Mouse (Mus musculus): Measurements from ENCODE around the gene Junb. TPM values are rescaled to one million over a fixed set of nuclear protein-coding genes. Genes with fewer than 3 reads are reported as not detected.

Junb gene
- total and polyA plus RNA-seq, 3 experiments: 41.6 to 72.7 TPM; not detected in 1

DNA sequence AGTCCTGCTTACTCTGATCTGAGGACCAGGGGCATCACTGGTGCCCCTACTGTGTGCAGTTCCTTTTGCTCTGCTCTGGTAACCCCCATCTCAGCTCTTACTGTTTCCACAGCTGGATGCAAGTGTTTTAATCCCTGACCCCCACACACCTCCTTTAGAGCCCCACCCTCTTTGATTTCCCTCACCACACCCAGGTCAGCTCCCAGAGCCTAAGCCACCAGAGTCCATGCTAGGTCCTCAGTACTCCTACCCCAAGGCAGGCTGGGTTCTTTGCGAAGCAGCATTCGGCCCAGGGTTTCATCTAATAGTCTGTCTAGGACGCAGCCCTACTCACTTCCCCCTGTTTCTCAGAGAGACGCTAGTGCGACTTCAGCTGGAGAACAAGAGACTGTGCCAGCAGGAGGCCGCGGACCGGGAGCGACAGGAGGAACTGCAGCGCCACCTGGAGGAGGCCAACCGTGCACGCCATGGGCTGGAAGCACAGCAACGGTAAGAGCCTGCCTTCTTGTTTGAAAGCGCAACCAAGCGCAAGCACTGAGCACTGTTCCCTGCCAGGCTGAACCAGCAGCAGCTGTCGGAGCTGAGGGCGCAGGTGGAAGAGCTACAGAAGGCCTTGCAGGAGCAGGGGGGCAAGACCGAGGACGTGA lies 19.3 kb upstream of the Junb start (continued):
- TF ChIP-seq GABPA (IDR thresholded peaks at IDR 0.05; ENCODE audit: low read depth, low read length) (no peak), ZMIZ1 (IDR thresholded peaks at IDR 0.05; ENCODE audit: low read depth, low read length) (0 out of 2 replicates have a peak, but pooled peaks have one; percentile 47), ELF1 (IDR thresholded peaks at IDR 0.05; ENCODE audit: low read depth, low read length) (peak; percentile 65; the same call in 1 of the 2 replicates)

DNA sequence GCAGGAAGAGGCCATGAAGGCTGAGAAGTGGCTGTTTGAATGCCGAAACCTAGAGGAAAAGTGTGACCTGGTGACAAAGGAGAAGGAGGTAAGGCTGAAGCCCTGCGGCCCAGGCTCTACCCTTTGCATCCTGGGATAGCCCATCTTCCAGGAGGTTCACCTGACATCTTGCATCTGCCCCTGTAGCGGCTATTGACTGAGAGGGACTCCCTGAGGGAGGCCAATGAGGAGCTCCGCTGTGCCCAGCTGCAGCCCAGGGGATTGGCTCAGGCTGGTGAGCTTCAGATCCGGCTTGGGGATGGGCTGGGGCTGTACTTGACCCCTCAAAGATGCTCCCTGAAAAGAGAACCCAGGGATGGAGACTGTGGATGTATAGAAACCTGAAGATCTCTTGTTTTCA lies 18.5 kb upstream of the Junb start:
- Histone ChIP-seq H3K27me3 (ENCODE audit: control insufficient read depth in 1 of 2, insufficient read depth in 2 of 2, low read length in 2 of 2) (no peaks in the 10 kb centered on the region), H3K36me3 (ENCODE audit: control insufficient read depth in 1 of 2, insufficient read depth in 2 of 2, low read length in 2 of 2) (no peaks in the 10 kb centered on the region), H3K4me3 (ENCODE audit: control insufficient read depth in 1 of 2, insufficient read depth in 1 of 2, low read depth in 2 of 2, low read length in 2 of 2) (no peak overlapping the region), H3K79me2 (ENCODE audit: control insufficient read depth, insufficient read depth, low read length, poor library complexity) (no peaks in the 10 kb centered on the region), H3K9ac (ENCODE audit: control insufficient read depth, low read depth, low read length, poor library complexity, severe bottlenecking) (no peak overlapping the region), H3K4me1 (ENCODE audit: control insufficient read depth in 1 of 2, insufficient read depth in 2 of 2, low read length in 2 of 2) (peaks cover 0 to 5% of the 10 kb centered on the region in 2 experiments; a peak in 1 of 4 replicates), H3K27ac (ENCODE audit: control insufficient read depth, low read depth, low read length) (no peak overlapping the region), H3K9me3 (replicated peaks; ENCODE audit: insufficient read depth, low read length) (no peaks in the 10 kb centered on the region)
- TF ChIP-seq MAX (IDR thresholded peaks at IDR 0.05; ENCODE audit: low read length) (no peak), USF2 (IDR thresholded peaks at IDR 0.05; ENCODE audit: borderline replicate concordance in 1 of 2, insufficient read depth in 1 of 2, low read depth in 1 of 2, low read length in 2 of 2) (no peak), USF1 (IDR thresholded peaks at IDR 0.05; ENCODE audit: low read depth, low read length) (no peak), UBTF (IDR thresholded peaks at IDR 0.05; ENCODE audit: borderline replicate concordance, insufficient read depth, low read depth, low read length) (no peak), TAL1 (IDR thresholded peaks at IDR 0.05; ENCODE audit: low read length) (no peak)
- no peak for DNase-seq (ENCODE audit: low read depth, low spot score)

DNA sequence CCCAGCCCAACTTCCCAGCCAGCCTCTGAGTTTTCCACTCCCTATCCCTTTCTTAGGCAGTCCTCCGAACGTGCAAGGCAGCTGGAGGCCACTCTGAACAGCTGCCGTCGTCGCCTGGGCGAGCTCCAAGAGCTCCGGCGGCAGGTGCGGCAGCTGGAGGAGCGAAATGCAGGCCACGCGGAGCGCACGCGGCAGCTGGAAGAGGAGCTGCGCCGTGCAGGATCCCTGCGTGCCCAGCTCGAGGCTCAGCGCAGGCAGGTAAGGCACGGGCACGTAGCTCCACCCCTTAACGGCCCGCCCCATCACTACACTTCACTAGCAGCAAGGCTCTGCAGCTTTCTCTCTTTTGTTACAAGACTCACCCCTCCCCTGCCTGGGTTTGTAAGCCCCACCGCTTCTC lies 17.2 kb upstream of the Junb start:
- H3K9me3 ChIP-seq (replicated peaks; ENCODE audit: insufficient read depth, low read length): no peaks in the 10 kb centered on the region
- H3K9ac ChIP-seq (ENCODE audit: control insufficient read depth, low read depth, low read length, poor library complexity, severe bottlenecking): no peak overlapping the region
- no peaks in the 10 kb centered on the region for H3K79me2 ChIP-seq (ENCODE audit: control insufficient read depth, insufficient read depth, low read length, poor library complexity)
- TF ChIP-seq RCOR1 (IDR thresholded peaks at IDR 0.05; ENCODE audit: low read depth, low read length): no peak
- no peak for TF ChIP-seq ELF1 (IDR thresholded peaks at IDR 0.05; ENCODE audit: low read depth, low read length)
- TF ChIP-seq TCF12 (IDR thresholded peaks at IDR 0.05; ENCODE audit: low read depth, low read length): no peak
- no peak for TF ChIP-seq POLR2AphosphoS5 (IDR thresholded peaks at IDR 0.05; ENCODE audit: borderline replicate concordance, low read depth, low read length)
- no peak for TF ChIP-seq MAFK (IDR thresholded peaks at IDR 0.05; ENCODE audit: borderline replicate concordance, low read depth, low read length)
- no peak for TF ChIP-seq MYC (IDR thresholded peaks at IDR 0.05; ENCODE audit: low read depth, low read length)
- TF ChIP-seq SIN3A (IDR thresholded peaks at IDR 0.05; ENCODE audit: low read length): no peak
- TF ChIP-seq ZKSCAN1 (IDR thresholded peaks at IDR 0.05; ENCODE audit: low read depth, low read length): no peak
- no peak overlapping the region for H3K27ac ChIP-seq (ENCODE audit: control insufficient read depth, low read depth, low read length)
- H3K4me1 ChIP-seq (ENCODE audit: control insufficient read depth in 1 of 2, insufficient read depth in 2 of 2, low read length in 2 of 2): peaks cover 0 to 9% of the 10 kb centered on the region in 2 experiments; a peak in 3 of 4 replicates
- DNase-seq (ENCODE audit: low read depth, low spot score): no peak
- no peaks in the 10 kb centered on the region for H3K27me3 ChIP-seq (ENCODE audit: control insufficient read depth in 1 of 2, insufficient read depth in 2 of 2, low read length in 2 of 2)
- no peak overlapping the region for H3K4me3 ChIP-seq (ENCODE audit: control insufficient read depth in 1 of 2, insufficient read depth in 1 of 2, low read depth in 2 of 2, low read length in 2 of 2)
- H3K36me3 ChIP-seq (ENCODE audit: control insufficient read depth in 1 of 2, insufficient read depth in 2 of 2, low read length in 2 of 2): no peaks in the 10 kb centered on the region
